Mouse (Mus musculus): ENCODE data around the gene Prl2c5. TPM values are rescaled to one million over a fixed set of nuclear protein-coding genes. Genes with fewer than 3 reads are reported as not detected.
"Not testable (repeated sequence)": the region's sequence is repeated elsewhere in the genome, so short reads cannot be mapped to it uniquely, and the experiment has no call there.

Prl2c5 gene
- polyA plus RNA-seq, 2 experiments = not detected

DNA sequence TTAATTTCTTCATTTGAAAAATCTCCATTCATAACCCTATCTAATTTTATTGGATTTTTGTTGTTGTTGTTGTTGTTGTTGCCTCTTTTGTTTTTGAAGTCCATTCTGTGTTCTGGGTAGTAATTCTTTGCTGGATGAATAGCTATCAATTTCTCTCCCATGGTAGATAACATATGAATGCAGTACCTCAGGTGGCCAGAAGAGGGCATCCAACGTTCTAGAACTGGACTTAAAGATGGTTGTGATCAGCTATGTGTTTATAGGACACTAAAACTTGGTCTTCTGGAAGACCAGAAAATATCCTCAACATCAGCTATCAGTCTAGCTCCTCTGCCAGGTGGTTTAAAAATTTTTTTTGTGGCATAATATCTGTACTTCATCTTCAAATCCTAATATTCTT, 54.9 kb downstream of the Prl2c5 start:
- peak; percentile 43; the same call in 1 of the 2 replicates for TF ChIP-seq CTCF (IDR thresholded peaks at IDR 0.05; ENCODE audit: low read depth)
- not testable (repeated sequence) for H3K36me3 ChIP-seq (replicated peaks; ENCODE audit: control insufficient read depth, insufficient read depth, low read depth); DNase-seq (ENCODE audit: low read depth in 3 of 3, low spot score in 3 of 3); H3K4me2 ChIP-seq (ENCODE audit: low read depth); ATAC-seq (ENCODE audit: insufficient read depth); H3K9me3 ChIP-seq (ENCODE audit: control insufficient read depth, low read length); H3K27ac ChIP-seq; H3K9ac ChIP-seq (replicated peaks); H3K4me1 ChIP-seq (replicated peaks; ENCODE audit: control insufficient read depth in 2 of 2, insufficient read depth in 2 of 2, low read length in 1 of 2); H3K4me3 ChIP-seq (ENCODE audit: insufficient read depth in 1 of 2, low read depth in 2 of 2, low read length in 2 of 2); H3K27me3 ChIP-seq (ENCODE audit: control insufficient read depth, insufficient read depth, low read length)
- 0% methylated on average over 1 of the region's 1 CpGs for WGBS (ENCODE audit: insufficient replicate concordance)

Other genes with a start within 250 kb of the Prl2c5 start
- gene Prl2c2, start 177.3 kb upstream of the Prl2c5 start, polyA plus RNA-seq (2012; rRNA removed) = 0.12 TPM in 1 of 2 replicates, not detected in the other
- not detected in 2 replicates for gene Prl2c2, start 177.3 kb upstream of the Prl2c5 start, polyA plus RNA-seq (2014; fragmentation: Nextera tagmentation; extraction: Ambion mirVana)
- 2.4 and 2.5 TPM in 2 replicates for gene Gpr137b, start 211.3 kb downstream of the Prl2c5 start, polyA plus RNA-seq (2012; rRNA removed)
- gene Gpr137b, start 211.3 kb downstream of the Prl2c5 start, polyA plus RNA-seq (2014; fragmentation: Nextera tagmentation; extraction: Ambion mirVana) = 2.0 and 2.1 TPM in 2 replicates

All from liver, embryonic 14.5 days (tissue).